In genomic region chr4:104514568-104515000, GRCm38 (mm10) we compare ENCODE assay signal across 8 mouse cellular contexts.
DNase-seq lines count a peak whose midpoint lies in the region; ATAC-seq lines count a peak whose summit lies in the region.

No protein-coding gene starts in this region.

- 1% methylated on average over 10 of the region's 10 CpGs for WGBS in heart, embryonic 11.5 days (ENCODE audit: insufficient replicate concordance)
- WGBS in kidney, embryonic 14.5 days: 7% methylated on average over 10 of the region's 10 CpGs
- 1% methylated on average over 10 of the region's 10 CpGs for WGBS in liver, embryonic 15.5 days (ENCODE audit: insufficient replicate concordance)
- 3% methylated on average over 10 of the region's 10 CpGs for WGBS in neural tube, embryonic 15.5 days

- no peaks in the 10 kb centered on the region for H3K4me1 ChIP-seq in heart, embryonic 11.5 days (ENCODE audit: control insufficient read depth, insufficient read depth, low read length)
- H3K4me1 ChIP-seq in kidney, embryonic 14.5 days (ENCODE audit: control insufficient read depth, insufficient read depth, low read length): no peaks in the 10 kb centered on the region
- no peaks in the 10 kb centered on the region for H3K4me1 ChIP-seq in liver, embryonic 15.5 days (replicated peaks)
- peaks cover 11% of the 10 kb centered on the region for H3K4me1 ChIP-seq in neural tube, embryonic 15.5 days

- no peak overlapping the region for H3K9ac ChIP-seq in heart, embryonic 11.5 days (ENCODE audit: low read depth, low read length)
- H3K9ac ChIP-seq in kidney, embryonic 14.5 days (ENCODE audit: low read depth, low read length): no peak overlapping the region
- no peak overlapping the region for H3K9ac ChIP-seq in liver, embryonic 15.5 days
- H3K9ac ChIP-seq in neural tube, embryonic 15.5 days (replicated peaks): no peak overlapping the region

- H3K9me3 ChIP-seq in heart, embryonic 11.5 days (replicated peaks; ENCODE audit: control insufficient read depth, low read length): no peaks in the 10 kb centered on the region
- no peaks in the 10 kb centered on the region for H3K9me3 ChIP-seq in kidney, embryonic 14.5 days (ENCODE audit: control insufficient read depth, low read length)
- no peaks in the 10 kb centered on the region for H3K9me3 ChIP-seq in liver, embryonic 15.5 days (replicated peaks)
- H3K9me3 ChIP-seq in neural tube, embryonic 15.5 days (replicated peaks): no peaks in the 10 kb centered on the region

- H3K27ac ChIP-seq in heart, embryonic 11.5 days (ENCODE audit: low read depth, low read length): no peak overlapping the region
- no peak overlapping the region for H3K27ac ChIP-seq in kidney, embryonic 14.5 days (ENCODE audit: low read depth, low read length)
- no peak overlapping the region for H3K27ac ChIP-seq in liver, embryonic 15.5 days (replicated peaks)
- no peak overlapping the region for H3K27ac ChIP-seq in neural tube, embryonic 15.5 days (replicated peaks)

- no peak; the same call in 1 of the 2 replicates for ATAC-seq in heart, embryonic 11.5 days (replicated peaks; ENCODE audit: insufficient number of reproducible peaks, low FRiP score, low TSS enrichment)
- ATAC-seq in kidney, embryonic 14.5 days (ENCODE audit: low FRiP score, low TSS enrichment): peak; percentile 77
- ATAC-seq in liver, embryonic 15.5 days (ENCODE audit: insufficient read depth): 0 out of 2 replicates have a peak, but pooled peaks have one; percentile 44
- ATAC-seq in neural tube, embryonic 15.5 days (ENCODE audit: low FRiP score): peak; percentile 38

- peak; percentile 68 for DNase-seq in layer of hippocampus, adult 11-12 months (ENCODE audit: low spot score)
- DNase-seq in layer of hippocampus, adult 9-10 months (ENCODE audit: low spot score): no peak
- DNase-seq in c-Kit-positive CD71-positive TER-119-positive erythroid progenitor cells, embryonic 14.5 days (ENCODE audit: low spot score): peak; percentile 6
- no peak for DNase-seq in ovary, postnatal 10 days (ENCODE audit: low spot score)

- peak overlapping the region; percentile 55 for H3K4me2 ChIP-seq in heart, embryonic 11.5 days
- H3K4me2 ChIP-seq in kidney, embryonic 14.5 days (replicated peaks; ENCODE audit: low read depth, low read length): peak overlapping the region; percentile 34
- H3K4me2 ChIP-seq in liver, embryonic 15.5 days: no peak overlapping the region
- H3K4me2 ChIP-seq in neural tube, embryonic 15.5 days: peak overlapping the region; percentile 36

- H3K4me3 ChIP-seq in heart, embryonic 11.5 days (ENCODE audit: low read depth, low read length): peak overlapping the region; percentile 32
- peak overlapping the region; percentile 17; the same call in 1 of the 2 replicates for H3K4me3 ChIP-seq in kidney, embryonic 14.5 days (ENCODE audit: low read length)
- H3K4me3 ChIP-seq in liver, embryonic 15.5 days (replicated peaks): peak overlapping the region; percentile 29; the same call in 1 of the 2 replicates
- H3K4me3 ChIP-seq in neural tube, embryonic 15.5 days (replicated peaks): no peak overlapping the region

- no peaks in the 10 kb centered on the region for H3K27me3 ChIP-seq in heart, embryonic 11.5 days (ENCODE audit: control insufficient read depth, insufficient read depth, low read length)
- no peaks in the 10 kb centered on the region for H3K27me3 ChIP-seq in kidney, embryonic 14.5 days (ENCODE audit: control insufficient read depth, insufficient read depth, low read length)
- no peaks in the 10 kb centered on the region for H3K27me3 ChIP-seq in liver, embryonic 15.5 days
- H3K27me3 ChIP-seq in neural tube, embryonic 15.5 days (replicated peaks): no peaks in the 10 kb centered on the region

- H3K36me3 ChIP-seq in heart, embryonic 11.5 days (ENCODE audit: control insufficient read depth, insufficient read depth, low read length): no peaks in the 10 kb centered on the region
- no peaks in the 10 kb centered on the region for H3K36me3 ChIP-seq in kidney, embryonic 14.5 days (ENCODE audit: control insufficient read depth, insufficient read depth, low read length)
- no peaks in the 10 kb centered on the region for H3K36me3 ChIP-seq in liver, embryonic 15.5 days (replicated peaks)
- H3K36me3 ChIP-seq in neural tube, embryonic 15.5 days: no peaks in the 10 kb centered on the region

Comparison
In these comparisons a context has a peak if more than half of its experiments do, and no peak if none do; other contexts are left out.
1. DNase-seq: peak in layer of hippocampus, adult 11-12 months (single experiment) and c-Kit-positive CD71-positive TER-119-positive erythroid progenitor cells, embryonic 14.5 days (single experiment); none in layer of hippocampus, adult 9-10 months (single experiment) and ovary, postnatal 10 days (single experiment).